Mouse (Mus musculus) liver, adult 2 months (tissue): Measurements from ENCODE around the gene Armc6. TPM values are rescaled to one million over a fixed set of nuclear protein-coding genes. Genes with fewer than 3 reads are reported as not detected.

Source experiments
- DNase-seq: peaks from one replicate; pipeline ENCODE4 v3.0.0-alpha.2; 2011; ENCODE audit warnings: low read depth, low spot score; ENCODE audit errors: extremely low read depth
- H3K27ac ChIP-seq: fragments of 200-500 bp; replicated peaks from 2 replicates; pipeline ENCODE4 v1.5.1; 2012; ENCODE audit warnings: low read depth, mild to moderate bottlenecking, control low read depth, inconsistent platforms, low read length; ENCODE audit not compliant: insufficient read depth
- H3K27me3 ChIP-seq: fragments of 200-500 bp; 2 replicates; pipeline ENCODE4 v1.6.1; 2012; ENCODE audit warnings: mild to moderate bottlenecking, moderate library complexity, low read length, inconsistent platforms; ENCODE audit not compliant: control insufficient read depth, insufficient read depth
- H3K36me3 ChIP-seq: fragments of 200-500 bp; 2 replicates; pipeline ENCODE4 v1.6.1; 2012; ENCODE audit warnings: low read length, inconsistent platforms; ENCODE audit not compliant: control insufficient read depth, insufficient read depth
- H3K4me1 ChIP-seq: fragments of 200-500 bp; 2 replicates; pipeline ENCODE4 v1.6.1; 2011; ENCODE audit warnings: low read length; ENCODE audit not compliant: control insufficient read depth, insufficient read depth
- H3K4me3 ChIP-seq: fragments of 200-500 bp; 2 replicates; pipeline ENCODE4 v1.5.1; 2011; ENCODE audit warnings: low read depth, mild to moderate bottlenecking, control low read depth, low read length, moderate library complexity; ENCODE audit not compliant: insufficient read depth
- H3K79me2 ChIP-seq: fragments of 200-500 bp; 2 replicates; pipeline ENCODE4 v1.6.1; 2012; ENCODE audit warnings: inconsistent platforms, mild to moderate bottlenecking, low read length, moderate library complexity; ENCODE audit not compliant: control insufficient read depth, insufficient read depth
- H3K9ac ChIP-seq: fragments of 200-500 bp; 2 replicates; pipeline ENCODE4 v1.6.1; 2012; ENCODE audit warnings: low read depth, mild to moderate bottlenecking, control low read depth, inconsistent platforms, low read length
- CTCF ChIP-seq: fragments of 200-500 bp; IDR thresholded peaks from 2 replicates; pipeline ENCODE4 v1.5.1; 2011; ENCODE audit warnings: low read depth, low read length, control low read depth
- POLR2A ChIP-seq: fragments of 200-500 bp; IDR thresholded peaks from 2 replicates; pipeline ENCODE4 v1.6.1; 2011; ENCODE audit warnings: low read length, control low read depth; ENCODE audit not compliant: insufficient read depth; ENCODE audit errors: extremely low read depth
- WGBS: fragments of 180-500 bp; shearing (Covaris S2); methylation state at CpG from one replicate; pipeline ENCODE4 v1.1.7; 2018; 5-methylcytosine and 5-hydroxymethylcytosine counted together
- polyA plus RNA-seq: library from polyadenylated mRNA; depleted of rRNA; stranded (reverse); fragments of >200 nt; gene quantifications from 2 replicates; pipeline ENCODE4 v1.2.3, GENCODE M21; 2012; rRNA removed
- total RNA-seq: library from RNA; depleted of rRNA; stranded (reverse); fragments of >200 nt; gene quantifications from 2 replicates; pipeline ENCODE4 v1.2.3, GENCODE M21; 2014; rRNA removed

The Armc6 gene
- total and polyA plus RNA-seq, 2 experiments, result 4.4 to 9.6 TPM

DNA sequence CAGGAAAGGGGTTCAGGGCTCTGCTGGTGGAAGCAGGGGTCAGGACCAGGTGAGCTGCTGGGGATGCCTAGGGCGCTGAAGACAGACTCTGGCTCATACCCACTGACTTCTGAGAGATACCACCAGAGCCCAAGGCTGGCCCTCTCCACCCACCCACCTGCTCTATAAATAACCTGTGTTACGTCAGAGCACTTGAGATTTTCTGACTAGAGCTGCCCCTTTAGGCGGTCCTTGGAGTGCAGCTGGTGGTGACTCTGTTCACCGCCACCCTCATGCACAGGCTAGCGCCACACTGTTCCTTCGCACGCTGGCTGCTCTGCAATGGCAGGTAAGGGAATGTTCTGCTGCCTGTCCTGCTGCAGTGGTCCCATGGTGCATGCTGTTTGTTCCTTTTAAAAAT lies 60.2 kb downstream of the Armc6 start:
- WGBS, result 93% methylated on average over 7 of the region's 7 CpGs
- Histone ChIP-seq H3K27me3 (no peaks in the 10 kb centered on the region), H3K4me1 (peaks cover 10% of the 10 kb centered on the region; the same call in 1 of the 2 replicates), H3K36me3 (no peaks in the 10 kb centered on the region), H3K4me3 (no peak overlapping the region), H3K79me2 (peaks cover 8% of the 10 kb centered on the region; the same call in 1 of the 2 replicates), H3K27ac (no peak overlapping the region), H3K9ac (no peak overlapping the region)
- no peak for DNase-seq
- TF ChIP-seq POLR2A (no peak), CTCF (no peak)

DNA sequence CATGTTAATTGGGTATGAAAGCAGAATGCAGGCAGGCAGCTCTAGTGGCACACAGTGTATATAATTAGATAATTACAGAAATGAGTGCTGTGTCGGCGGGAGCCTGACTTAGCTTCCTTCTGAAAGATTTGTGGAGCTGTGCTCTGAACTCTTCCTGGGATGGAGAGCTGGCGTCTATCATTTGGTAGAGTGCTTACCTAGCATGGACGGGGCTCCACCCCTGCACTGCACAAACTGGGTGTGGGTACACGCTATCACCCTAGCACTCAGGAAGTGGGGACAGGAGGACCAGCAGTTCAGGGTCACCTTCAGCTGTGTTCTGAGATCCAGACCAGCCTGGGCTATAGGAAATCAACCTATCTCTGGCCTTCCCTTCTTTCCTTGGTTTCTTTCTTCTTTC lies 60.9 kb downstream of the Armc6 start:
- TF ChIP-seq POLR2A (no peak), CTCF (no peak)
- DNase-seq, result no peak
- Histone ChIP-seq H3K27ac (no peak overlapping the region), H3K36me3 (no peaks in the 10 kb centered on the region), H3K79me2 (peaks cover 8% of the 10 kb centered on the region; the same call in 1 of the 2 replicates), H3K4me1 (peaks cover 10% of the 10 kb centered on the region; the same call in 1 of the 2 replicates), H3K27me3 (no peaks in the 10 kb centered on the region), H3K4me3 (no peak overlapping the region), H3K9ac (no peak overlapping the region)
- 63% methylated on average over 5 of the region's 5 CpGs for WGBS

GRCm38 (mm10) chr8:70172043-70172681 lies 62.1 kb downstream of the Armc6 start, which contains the start of gene Tmem161a:
TSS of gene Tmem161a (plus strand) at chr8:70172356.
- Histone ChIP-seq H3K9ac (peak within 1 kb of the TSS; percentile 92), H3K27me3 (no peaks in the 10 kb centered on the region), H3K4me1 (peaks cover 10% of the 10 kb centered on the region; the same call in 1 of the 2 replicates), H3K79me2 (peaks cover 8% of the 10 kb centered on the region; the same call in 1 of the 2 replicates), H3K36me3 (no peaks in the 10 kb centered on the region), H3K4me3 (peak within 1 kb of the TSS; percentile 80), H3K27ac (peak within 1 kb of the TSS; percentile 72)
- TF ChIP-seq POLR2A (peak; percentile 86), CTCF (no peak)
- peak; percentile 95 for DNase-seq
- WGBS, result 2% methylated on average over 27 of the region's 27 CpGs

DNA sequence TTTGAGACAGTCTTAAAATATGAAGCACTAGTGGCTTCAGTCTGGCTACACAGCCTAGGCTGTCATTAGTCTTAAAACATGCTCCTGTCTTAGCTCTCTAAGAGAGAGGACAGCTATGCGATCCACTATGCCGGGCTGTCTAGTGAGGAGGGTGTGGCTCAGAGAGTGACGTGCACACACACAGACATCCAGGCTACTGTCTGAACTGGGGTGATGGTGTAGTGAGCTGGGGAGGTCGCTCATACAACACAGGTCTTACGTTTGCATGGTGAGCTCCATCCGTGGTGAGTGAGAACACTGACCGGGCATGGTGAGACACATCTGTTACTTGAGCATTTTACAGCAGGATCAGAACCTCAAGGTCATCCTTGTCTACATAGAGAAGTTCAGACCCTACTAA lies 63.0 kb downstream of the Armc6 start:
- H3K36me3 ChIP-seq, result no peaks in the 10 kb centered on the region
- DNase-seq, result no peak
- no peak overlapping the region for H3K27ac ChIP-seq
- TF ChIP-seq POLR2A (no peak), CTCF (no peak)
- H3K4me3 ChIP-seq, result no peak overlapping the region
- peaks cover 12% of the 10 kb centered on the region; the same call in 1 of the 2 replicates for H3K4me1 ChIP-seq
- peaks cover 3% of the 10 kb centered on the region; the same call in 1 of the 2 replicates for H3K79me2 ChIP-seq
- H3K9ac ChIP-seq, result no peak overlapping the region
- no peaks in the 10 kb centered on the region for H3K27me3 ChIP-seq
- 80% methylated on average over 7 of the region's 7 CpGs for WGBS

- H3K27ac ChIP-seq, result no peak overlapping the region
- DNase-seq, result no peak
- no peak overlapping the region for H3K4me3 ChIP-seq
- TF ChIP-seq CTCF (no peak), POLR2A (no peak)
- H3K79me2 ChIP-seq, result peaks cover 3% of the 10 kb centered on the region; the same call in 1 of the 2 replicates
- 45% methylated on average over 3 of the region's 3 CpGs for WGBS
- peaks cover 4% of the 10 kb centered on the region; the same call in 1 of the 2 replicates for H3K27me3 ChIP-seq
- H3K4me1 ChIP-seq, result peaks cover 12% of the 10 kb centered on the region; the same call in 1 of the 2 replicates
- no peaks in the 10 kb centered on the region for H3K36me3 ChIP-seq
- H3K9ac ChIP-seq, result no peak overlapping the region
These were observed 63.5 kb downstream of the Armc6 start for GRCm38 (mm10) chr8:70170748-70171147.

Other genes starting within 250 kb of the Armc6 start
- 11.2 and 16.8 TPM in 2 replicates for gene Gatad2a, start 238.1 kb downstream of the Armc6 start, total RNA-seq
- 35.0 and 35.5 TPM in 2 replicates for gene Gatad2a, start 238.1 kb downstream of the Armc6 start, polyA plus RNA-seq
- gene Mau2, start 191.7 kb downstream of the Armc6 start, total RNA-seq, result 18.0 and 24.4 TPM in 2 replicates
- gene Mau2, start 191.7 kb downstream of the Armc6 start, polyA plus RNA-seq, result 30.1 and 40.5 TPM in 2 replicates
- gene Sugp1, start 191.7 kb downstream of the Armc6 start, total RNA-seq, result 5.1 and 5.6 TPM in 2 replicates
- gene Sugp1, start 191.7 kb downstream of the Armc6 start, polyA plus RNA-seq, result 5.1 and 5.3 TPM in 2 replicates
- gene Tm6sf2, start 161.5 kb downstream of the Armc6 start, total RNA-seq, result 43.8 and 67.9 TPM in 2 replicates
- gene Tm6sf2, start 161.5 kb downstream of the Armc6 start, polyA plus RNA-seq, result 152 and 203 TPM in 2 replicates
- 2.2 and 4.2 TPM in 2 replicates for gene Hapln4, start 151.0 kb downstream of the Armc6 start, total RNA-seq
- 4.4 and 8.8 TPM in 2 replicates for gene Hapln4, start 151.0 kb downstream of the Armc6 start, polyA plus RNA-seq
- gene Ncan, start 113.6 kb downstream of the Armc6 start, total RNA-seq, result under 0.01 TPM in 1 of 2 replicates, not detected in the other
- gene Ncan, start 113.6 kb downstream of the Armc6 start, polyA plus RNA-seq, result not detected in 2 replicates
- 3.3 and 4.4 TPM in 2 replicates for gene Nr2c2ap, start 103.1 kb downstream of the Armc6 start, total RNA-seq
- 15.0 and 16.6 TPM in 2 replicates for gene Nr2c2ap, start 103.1 kb downstream of the Armc6 start, polyA plus RNA-seq
- 9.4 and 13.6 TPM in 2 replicates for gene Rfxank, start 95.3 kb downstream of the Armc6 start, total RNA-seq
- 16.0 and 27.8 TPM in 2 replicates for gene Rfxank, start 95.3 kb downstream of the Armc6 start, polyA plus RNA-seq
- 20.1 and 20.7 TPM in 2 replicates for gene Borcs8, start 95.0 kb downstream of the Armc6 start, total RNA-seq
- gene Borcs8, start 95.0 kb downstream of the Armc6 start, polyA plus RNA-seq, result 53.4 and 55.0 TPM in 2 replicates
- gene Mef2b, start 94.8 kb downstream of the Armc6 start, total RNA-seq, result 0.09 and 0.34 TPM in 2 replicates
- not detected in 2 replicates for gene Mef2b, start 94.8 kb downstream of the Armc6 start, polyA plus RNA-seq
- 18.3 and 20.4 TPM in 2 replicates for gene Tmem161a, start 62.1 kb downstream of the Armc6 start, total RNA-seq
- gene Tmem161a, start 62.1 kb downstream of the Armc6 start, polyA plus RNA-seq, result 40.4 and 60.4 TPM in 2 replicates
- gene Slc25a42, start 22.2 kb downstream of the Armc6 start, total RNA-seq, result 31.4 and 48.5 TPM in 2 replicates
- gene Slc25a42, start 22.2 kb downstream of the Armc6 start, polyA plus RNA-seq, result 96.9 and 117 TPM in 2 replicates
- 5.3 and 7.0 TPM in 2 replicates for gene Sugp2, start 240 bp downstream of the Armc6 start, total RNA-seq
- 9.7 and 12.4 TPM in 2 replicates for gene Sugp2, start 240 bp downstream of the Armc6 start, polyA plus RNA-seq
- 1.4 and 2.6 TPM in 2 replicates for gene Homer3, start 48.4 kb upstream of the Armc6 start, total RNA-seq
- gene Homer3, start 48.4 kb upstream of the Armc6 start, polyA plus RNA-seq, result 3.1 and 3.7 TPM in 2 replicates
- gene Ddx49, start 68.0 kb upstream of the Armc6 start, total RNA-seq, result 19.3 and 22.7 TPM in 2 replicates
- 24.4 and 36.5 TPM in 2 replicates for gene Ddx49, start 68.0 kb upstream of the Armc6 start, polyA plus RNA-seq
- 169 and 197 TPM in 2 replicates for gene Cope, start 68.1 kb upstream of the Armc6 start, total RNA-seq
- 327 and 394 TPM in 2 replicates for gene Cope, start 68.1 kb upstream of the Armc6 start, polyA plus RNA-seq
- gene Cers1, start 81.3 kb upstream of the Armc6 start, total RNA-seq, result not detected in 2 replicates
- 0.04 TPM in 2 replicates for gene Cers1, start 81.3 kb upstream of the Armc6 start, polyA plus RNA-seq
- not detected in 2 replicates for gene Gdf1, start 95.4 kb upstream of the Armc6 start, total RNA-seq
- not detected in 2 replicates for gene Gdf1, start 95.4 kb upstream of the Armc6 start, polyA plus RNA-seq
- 19.0 and 26.3 TPM in 2 replicates for gene Upf1, start 118.8 kb upstream of the Armc6 start, total RNA-seq
- gene Upf1, start 118.8 kb upstream of the Armc6 start, polyA plus RNA-seq, result 20.3 and 22.3 TPM in 2 replicates
- not detected in 2 replicates for gene Comp, start 139.1 kb upstream of the Armc6 start, total RNA-seq
- 0.24 TPM in 1 of 2 replicates, not detected in the other for gene Comp, start 139.1 kb upstream of the Armc6 start, polyA plus RNA-seq
- 1.2 and 1.9 TPM in 2 replicates for gene Crtc1, start 205.1 kb upstream of the Armc6 start, total RNA-seq
- 6.9 and 8.2 TPM in 2 replicates for gene Crtc1, start 205.1 kb upstream of the Armc6 start, polyA plus RNA-seq
- gene Klhl26, start 242.5 kb upstream of the Armc6 start, total RNA-seq, result 3.5 and 4.5 TPM in 2 replicates
- 13.7 and 15.3 TPM in 2 replicates for gene Klhl26, start 242.5 kb upstream of the Armc6 start, polyA plus RNA-seq